Mouse (Mus musculus) MEL (cell line): ENCODE measurements around the gene Kcnn1.

Source experiments
- CHD2 ChIP-seq: IDR thresholded peaks from 2 replicates; pipeline ENCODE4 v1.6.1; 2011; ENCODE audit warnings: low read length, improper control_type of control experiment
- CTCF ChIP-seq, 3 experiments: IDR thresholded peaks in 2 of 3; conservative IDR thresholded peaks in 1 of 3; 2 replicates each; pipeline ENCODE4 v1.5.1; 2011 to 2012; ENCODE audit warnings: low read length in 3 of 3, low read depth in 2 of 3, mild to moderate bottlenecking in 2 of 3, improper control_type of control experiment in 1 of 3, inconsistent platforms in 1 of 3, mixed read lengths in 1 of 3, moderate library complexity in 1 of 3; ENCODE audit not compliant: control insufficient read depth in 1 of 3, insufficient read depth in 1 of 3, poor library complexity in 1 of 3, severe bottlenecking in 1 of 3
- ELF1 ChIP-seq: IDR thresholded peaks from 2 replicates; pipeline ENCODE4 v1.6.1; 2014; ENCODE audit warnings: low read depth, mild to moderate bottlenecking, inconsistent platforms, low read length, improper control_type of control experiment, moderate library complexity
- EP300 ChIP-seq, 2 experiments: IDR thresholded peaks; 2 replicates each; pipeline ENCODE4 v1.6.1; 2011; ENCODE audit warnings: improper control_type of control experiment in 2 of 2, low read length in 2 of 2, low read depth in 1 of 2, mild to moderate bottlenecking in 1 of 2
- HCFC1 ChIP-seq: IDR thresholded peaks from 2 replicates; pipeline ENCODE4 v1.6.1; 2012; ENCODE audit warnings: low read depth, mild to moderate bottlenecking, inconsistent platforms, low read length, improper control_type of control experiment, moderate library complexity
- JUND ChIP-seq: IDR thresholded peaks from 2 replicates; pipeline ENCODE4 v1.6.1; 2011; ENCODE audit warnings: low read depth, mild to moderate bottlenecking, improper control_type of control experiment, low read length
- POLR2A ChIP-seq, 2 experiments: IDR thresholded peaks; 2 replicates each; pipeline ENCODE4 v1.6.1; 2011 to 2012; ENCODE audit warnings: low read length in 2 of 2, mild to moderate bottlenecking in 2 of 2, control low read depth in 1 of 2, improper control_type of control experiment in 1 of 2, low read depth in 1 of 2, moderate library complexity in 1 of 2; ENCODE audit not compliant: control insufficient read depth in 1 of 2, insufficient read depth in 1 of 2, poor library complexity in 1 of 2
- POLR2AphosphoS2 ChIP-seq: IDR thresholded peaks from 2 replicates; pipeline ENCODE4 v1.6.1; 2011; ENCODE audit warnings: low read length, improper control_type of control experiment
- RAD21 ChIP-seq: IDR thresholded peaks from 2 replicates; pipeline ENCODE4 v1.6.1; 2011; ENCODE audit warnings: mild to moderate bottlenecking, low read depth, low read length, improper control_type of control experiment
- SMC3 ChIP-seq: IDR thresholded peaks from 2 replicates; pipeline ENCODE4 v1.6.1; 2011; ENCODE audit warnings: low read depth, low read length, improper control_type of control experiment
- USF1 ChIP-seq: IDR thresholded peaks from 2 replicates; pipeline ENCODE4 v1.6.1; 2014; ENCODE audit warnings: low read depth, mild to moderate bottlenecking, inconsistent platforms, low read length, improper control_type of control experiment, moderate library complexity
- ZC3H11A ChIP-seq: IDR thresholded peaks from 2 replicates; pipeline ENCODE4 v1.6.1; 2012; ENCODE audit warnings: low read depth, mild to moderate bottlenecking, inconsistent platforms, low read length, improper control_type of control experiment
- ZNF384 ChIP-seq: IDR thresholded peaks from 2 replicates; pipeline ENCODE4 v1.6.1; 2012; ENCODE audit warnings: low read depth, mild to moderate bottlenecking, inconsistent platforms, low read length, improper control_type of control experiment

GRCm38 (mm10) chr8:70820101-70820935, 42.7 kb downstream of the Kcnn1 start:
- TF ChIP-seq POLR2AphosphoS2 (no peak), ZC3H11A (no peak), SMC3 (no peak), CTCF (IDR thresholded peaks at IDR 0.05 in 2 of 3, conservative IDR thresholded peaks at IDR 0.05 in 1 of 3; ENCODE audit: control insufficient read depth in 1 of 3, insufficient read depth in 1 of 3, low read depth in 2 of 3, low read length in 3 of 3, poor library complexity in 1 of 3, severe bottlenecking in 1 of 3) (no peak), HCFC1 (no peak), EP300 (IDR thresholded peaks at IDR 0.05; ENCODE audit: low read depth in 1 of 2, low read length in 2 of 2) (no peak), ZNF384 (no peak), CHD2 (no peak), RAD21 (no peak), ELF1 (no peak), POLR2A (IDR thresholded peaks at IDR 0.05; ENCODE audit: control insufficient read depth in 1 of 2, insufficient read depth in 1 of 2, low read depth in 1 of 2, low read length in 2 of 2, poor library complexity in 1 of 2) (no peak), JUND (no peak), USF1 (no peak)
